Mouse (Mus musculus): ENCODE results near the gene Cphx3. TPM values are rescaled to one million over a fixed set of nuclear protein-coding genes. Genes with fewer than 3 reads are reported as not detected.
"Not testable (repeated sequence)": the region's sequence is repeated elsewhere in the genome, so short reads cannot be mapped to it uniquely, and the experiment has no call there.

The Cphx3 gene
- polyA plus RNA-seq, 1 experiment from 2014 or later, result not detected

DNA sequence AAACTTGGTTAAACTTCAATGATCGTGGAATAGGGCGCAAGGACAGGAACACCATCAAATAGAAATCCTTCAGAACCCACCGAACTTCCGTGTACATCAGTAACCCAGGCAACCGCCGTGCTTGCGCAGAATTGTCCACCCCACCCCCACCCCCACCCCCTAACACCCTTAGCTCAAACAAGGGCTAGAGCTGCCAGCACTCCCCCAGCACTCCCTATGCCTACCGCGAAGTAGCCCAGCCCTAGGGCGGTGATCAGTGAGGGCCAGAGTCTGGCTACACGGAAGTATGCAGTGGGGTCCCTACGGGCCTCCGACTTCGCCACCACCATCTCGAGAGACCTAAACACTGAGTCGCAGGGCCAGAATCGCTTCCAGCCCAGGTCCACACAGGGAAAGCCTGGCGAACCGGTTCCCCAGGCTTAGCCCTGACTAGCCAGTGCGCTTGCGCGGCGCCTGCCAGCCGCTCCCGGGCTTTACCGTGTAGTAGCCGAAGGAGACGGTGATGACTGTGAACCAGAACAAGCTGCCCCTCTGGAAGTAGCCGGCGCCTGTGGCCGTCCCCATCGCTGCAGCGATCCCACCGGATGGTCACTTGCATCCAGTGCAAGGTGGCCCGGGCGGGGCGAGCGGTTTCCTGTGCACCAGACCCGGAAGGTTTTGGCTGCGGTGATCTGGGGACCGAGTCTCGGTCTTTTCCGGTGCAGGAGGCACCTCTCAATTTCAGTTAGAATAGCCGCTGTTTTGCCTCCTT is 15.3 kb upstream of the Cphx3 start:
- not testable (repeated sequence) for H3K36me3 ChIP-seq (ENCODE audit: control insufficient read depth, insufficient read depth, low read length); H3K9ac ChIP-seq (replicated peaks; ENCODE audit: low read length); H3K4me1 ChIP-seq (ENCODE audit: control insufficient read depth, insufficient read depth, low read length); H3K4me3 ChIP-seq (replicated peaks; ENCODE audit: low read depth, low read length); H3K27me3 ChIP-seq (ENCODE audit: control insufficient read depth, insufficient read depth, low read length); H3K4me2 ChIP-seq (ENCODE audit: low read length); H3K9me3 ChIP-seq (ENCODE audit: control insufficient read depth, low read length); H3K27ac ChIP-seq (replicated peaks; ENCODE audit: low read depth, low read length); DNase-seq
- no CpG with 5 or more reads among the region's 44 CpGs for WGBS
- ATAC-seq (ENCODE audit: low FRiP score, low TSS enrichment), result peak; percentile 86; the same call in 1 of the 2 replicates

- H3K27ac ChIP-seq (replicated peaks; ENCODE audit: low read depth, low read length); H3K27me3 ChIP-seq (ENCODE audit: control insufficient read depth, insufficient read depth, low read length); H3K9me3 ChIP-seq (ENCODE audit: control insufficient read depth, low read length); H3K4me1 ChIP-seq (ENCODE audit: control insufficient read depth, insufficient read depth, low read length); DNase-seq; H3K36me3 ChIP-seq (ENCODE audit: control insufficient read depth, insufficient read depth, low read length); H3K9ac ChIP-seq (replicated peaks; ENCODE audit: low read length); H3K4me3 ChIP-seq (replicated peaks; ENCODE audit: low read depth, low read length); H3K4me2 ChIP-seq (ENCODE audit: low read length): not testable (repeated sequence)
- no CpG with 5 or more reads among the region's 10 CpGs for WGBS
- ATAC-seq (ENCODE audit: low FRiP score, low TSS enrichment), result peak; percentile 76; the same call in 1 of the 2 replicates
These were observed 14.8 kb upstream of the Cphx3 start, which contains the start of gene Tmem254c for GRCm38 (mm10) chr14:26067325-26067633. Gene Tmem254c, minus strand, starts transcription at chr14:26067355.

DNA sequence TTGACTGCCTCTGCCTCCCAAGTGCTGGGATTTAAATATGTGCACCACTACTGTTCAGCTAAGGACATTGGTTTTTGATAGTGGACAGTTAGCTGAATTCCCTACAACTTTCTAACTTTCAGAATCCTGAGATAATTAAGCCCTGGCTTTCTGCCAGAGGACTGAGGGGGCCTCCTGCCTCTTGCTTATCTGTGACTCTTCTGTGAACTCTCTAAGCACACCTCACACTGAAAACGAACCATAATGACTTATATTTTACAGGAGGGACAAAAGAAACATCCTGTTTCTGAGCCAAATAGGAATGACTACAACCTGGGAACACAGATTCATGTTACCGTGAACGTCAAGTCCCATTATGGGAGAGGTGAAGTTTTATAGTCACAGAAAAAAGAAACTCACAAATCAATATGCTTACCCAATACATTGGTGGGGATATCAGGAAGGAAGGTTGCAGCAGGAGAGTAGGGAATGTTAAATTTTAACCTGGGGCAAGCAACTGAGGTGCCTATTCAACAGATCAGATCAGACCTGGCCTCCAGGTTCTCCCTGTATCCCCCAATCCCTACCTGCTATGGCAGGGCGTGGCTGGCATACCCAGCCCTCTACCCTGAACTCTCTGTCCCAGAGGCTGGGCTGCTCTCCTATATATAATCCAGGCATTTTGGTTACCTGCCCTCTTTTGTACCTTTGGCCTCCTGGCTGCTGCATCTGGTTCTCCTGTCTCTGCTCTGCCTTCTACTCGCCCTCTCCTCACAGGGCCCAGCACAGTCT is 5.3 kb upstream of the Cphx3 start:
- H3K4me1 ChIP-seq (ENCODE audit: control insufficient read depth, insufficient read depth, low read length); H3K36me3 ChIP-seq (ENCODE audit: control insufficient read depth, insufficient read depth, low read length); ATAC-seq (ENCODE audit: low FRiP score, low TSS enrichment); H3K9me3 ChIP-seq (ENCODE audit: control insufficient read depth, low read length); H3K27me3 ChIP-seq (ENCODE audit: control insufficient read depth, insufficient read depth, low read length); H3K4me3 ChIP-seq (replicated peaks; ENCODE audit: low read depth, low read length); H3K9ac ChIP-seq (replicated peaks; ENCODE audit: low read length); H3K27ac ChIP-seq (replicated peaks; ENCODE audit: low read depth, low read length); DNase-seq; H3K4me2 ChIP-seq (ENCODE audit: low read length): not testable (repeated sequence)
- no CpG with 5 or more reads among the region's 5 CpGs for WGBS

GRCm38 (mm10) chr14:26081216-26081615 is 881 bp upstream of the Cphx3 start, which contains the start of gene Cphx2:
Gene Cphx2, plus strand, starts transcription at chr14:26081516.
- H3K4me2 ChIP-seq (ENCODE audit: low read length); H3K27me3 ChIP-seq (ENCODE audit: control insufficient read depth, insufficient read depth, low read length); H3K4me3 ChIP-seq (replicated peaks; ENCODE audit: low read depth, low read length); H3K27ac ChIP-seq (replicated peaks; ENCODE audit: low read depth, low read length); H3K4me1 ChIP-seq (ENCODE audit: control insufficient read depth, insufficient read depth, low read length); ATAC-seq (ENCODE audit: low FRiP score, low TSS enrichment); H3K9me3 ChIP-seq (ENCODE audit: control insufficient read depth, low read length); H3K36me3 ChIP-seq (ENCODE audit: control insufficient read depth, insufficient read depth, low read length); DNase-seq; H3K9ac ChIP-seq (replicated peaks; ENCODE audit: low read length): not testable (repeated sequence)
- no CpG with 5 or more reads among the region's 6 CpGs for WGBS

DNA sequence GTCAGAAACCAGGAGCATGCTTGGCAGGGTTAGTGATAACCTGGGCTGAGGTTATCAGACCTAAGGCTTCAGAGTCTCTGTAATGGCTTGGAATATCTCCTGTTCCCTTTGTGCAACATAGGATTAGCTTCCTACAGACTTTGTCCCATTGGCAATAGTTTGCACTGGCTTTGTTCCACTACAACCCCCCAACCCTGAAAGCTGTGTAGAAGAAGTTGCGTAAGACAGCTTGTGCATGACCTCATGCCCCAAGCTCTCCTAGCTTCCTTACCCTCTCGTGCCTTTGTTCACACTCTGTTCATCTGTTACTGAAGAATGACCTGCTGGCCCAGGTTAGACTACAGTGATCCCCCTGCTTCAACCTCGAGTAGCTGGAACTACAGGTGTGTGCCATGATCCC is 15.5 kb downstream of the Cphx3 start:
- not testable (repeated sequence) for H3K4me3 ChIP-seq (replicated peaks; ENCODE audit: low read depth, low read length); DNase-seq; H3K36me3 ChIP-seq (ENCODE audit: control insufficient read depth, insufficient read depth, low read length); H3K9ac ChIP-seq (replicated peaks; ENCODE audit: low read length); H3K9me3 ChIP-seq (ENCODE audit: control insufficient read depth, low read length); H3K27ac ChIP-seq (replicated peaks; ENCODE audit: low read depth, low read length); H3K4me1 ChIP-seq (ENCODE audit: control insufficient read depth, insufficient read depth, low read length); ATAC-seq (ENCODE audit: low FRiP score, low TSS enrichment); H3K27me3 ChIP-seq (ENCODE audit: control insufficient read depth, insufficient read depth, low read length); H3K4me2 ChIP-seq (ENCODE audit: low read length)
- WGBS, result no CpG with 5 or more reads among the region's 3 CpGs

DNA sequence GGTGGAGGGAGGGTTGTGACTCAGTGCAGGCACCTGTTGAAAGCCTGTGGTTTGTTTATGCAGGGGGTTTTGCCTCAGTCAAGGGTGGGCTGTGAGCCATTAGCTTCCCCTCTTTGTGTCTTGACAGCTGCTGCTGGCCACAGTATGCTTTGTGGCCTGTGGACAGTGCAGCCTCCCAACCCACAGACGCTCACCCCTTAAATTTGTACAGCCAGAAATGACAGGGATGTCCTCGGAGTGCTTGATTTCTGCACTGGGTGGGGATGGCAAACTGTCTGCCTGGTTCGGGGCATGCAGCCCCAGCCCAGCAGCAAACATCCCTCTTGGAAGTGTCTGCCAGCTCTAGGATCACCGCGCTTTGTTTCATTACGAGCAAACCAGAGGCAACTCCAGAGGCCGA is 36.1 kb downstream of the Cphx3 start, which contains the start of gene Duxbl2:
Duxbl2 (plus strand) TSS at position 200 of the 400 bp plus-strand sequence.
- H3K27ac ChIP-seq (replicated peaks; ENCODE audit: low read depth, low read length); H3K4me2 ChIP-seq (ENCODE audit: low read length); H3K9ac ChIP-seq (replicated peaks; ENCODE audit: low read length); H3K36me3 ChIP-seq (ENCODE audit: control insufficient read depth, insufficient read depth, low read length); H3K4me1 ChIP-seq (ENCODE audit: control insufficient read depth, insufficient read depth, low read length); DNase-seq; H3K4me3 ChIP-seq (replicated peaks; ENCODE audit: low read depth, low read length); H3K27me3 ChIP-seq (ENCODE audit: control insufficient read depth, insufficient read depth, low read length); H3K9me3 ChIP-seq (ENCODE audit: control insufficient read depth, low read length): not testable (repeated sequence)
- peak; percentile 53 for ATAC-seq (ENCODE audit: low FRiP score, low TSS enrichment)
- no CpG with 5 or more reads among the region's 7 CpGs for WGBS

GRCm38 (mm10) chr14:26118550-26119000 is 36.5 kb downstream of the Cphx3 start:
- not testable (repeated sequence) for H3K4me2 ChIP-seq (ENCODE audit: low read length); H3K4me1 ChIP-seq (ENCODE audit: control insufficient read depth, insufficient read depth, low read length); H3K36me3 ChIP-seq (ENCODE audit: control insufficient read depth, insufficient read depth, low read length); H3K27ac ChIP-seq (replicated peaks; ENCODE audit: low read depth, low read length); H3K9ac ChIP-seq (replicated peaks; ENCODE audit: low read length); DNase-seq; H3K9me3 ChIP-seq (ENCODE audit: control insufficient read depth, low read length); H3K4me3 ChIP-seq (replicated peaks; ENCODE audit: low read depth, low read length); H3K27me3 ChIP-seq (ENCODE audit: control insufficient read depth, insufficient read depth, low read length)
- WGBS, result no CpG with 5 or more reads among the region's 18 CpGs
- peak; percentile 91 for ATAC-seq (ENCODE audit: low FRiP score, low TSS enrichment)

DNA sequence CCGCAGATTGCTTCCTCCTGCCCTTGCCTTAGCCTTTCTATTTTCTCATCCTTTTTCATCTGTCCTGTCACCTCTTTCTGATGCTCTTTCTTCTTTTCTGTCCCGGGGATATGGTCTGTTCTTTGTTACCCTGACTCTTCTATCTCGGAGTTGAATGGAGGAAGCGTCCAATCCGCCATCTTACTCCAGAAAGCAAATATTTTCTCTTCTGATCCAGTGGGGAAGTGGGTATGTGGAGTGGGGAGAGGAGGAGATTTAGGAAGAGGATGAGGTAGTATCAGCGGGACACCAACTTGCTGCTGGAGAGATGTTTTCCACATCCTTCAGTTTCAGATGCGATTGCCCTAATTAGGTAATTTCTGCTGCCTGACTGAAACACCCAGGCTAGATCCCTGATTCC is 37.0 kb downstream of the Cphx3 start:
- not testable (repeated sequence) for H3K4me1 ChIP-seq (ENCODE audit: control insufficient read depth, insufficient read depth, low read length); H3K4me3 ChIP-seq (replicated peaks; ENCODE audit: low read depth, low read length); H3K27ac ChIP-seq (replicated peaks; ENCODE audit: low read depth, low read length); DNase-seq; H3K9ac ChIP-seq (replicated peaks; ENCODE audit: low read length); H3K9me3 ChIP-seq (ENCODE audit: control insufficient read depth, low read length); H3K4me2 ChIP-seq (ENCODE audit: low read length); H3K36me3 ChIP-seq (ENCODE audit: control insufficient read depth, insufficient read depth, low read length); H3K27me3 ChIP-seq (ENCODE audit: control insufficient read depth, insufficient read depth, low read length)
- no CpG with 5 or more reads among the region's 7 CpGs for WGBS
- ATAC-seq (ENCODE audit: low FRiP score, low TSS enrichment), result peak; percentile 29; the same call in 1 of the 2 replicates
